Comparison of ENCODE assay signal across 11 mouse cellular contexts in genomic region chr4:148204061-148204872, GRCm38 (mm10). TPM values are rescaled to one million over a fixed set of nuclear protein-coding genes. Genes with fewer than 3 reads are reported as not detected.
DNase-seq lines count a peak whose midpoint lies in the region; ATAC-seq and TF ChIP-seq lines count a peak whose summit lies in the region.
"Had no signal": no experiment of that assay in that cellular context is flagged by ENCODE, and none has a peak within 500 bp of the region (broad histone marks: within the 10 kb centered on the region; RNA-seq: fewer than 3 reads in every experiment).

No protein-coding gene starts in this region.

- H3K4me2 ChIP-seq in lung, embryonic 14.5 days: no peak overlapping the region
- peak overlapping the region; percentile 85 for H3K4me2 ChIP-seq in liver, embryonic 14.5 days (ENCODE audit: low read depth)

- TF ChIP-seq CTCF in lung, embryonic 14.5 days (IDR thresholded peaks at IDR 0.05; ENCODE audit: low read depth): no peak
- TF ChIP-seq CTCF in liver, embryonic 14.5 days (IDR thresholded peaks at IDR 0.05; ENCODE audit: low read depth): no peak

- no peak overlapping the region for H3K27ac ChIP-seq in lung, embryonic 14.5 days (ENCODE audit: low read depth)
- peak overlapping the region; percentile 97 for H3K27ac ChIP-seq in liver, embryonic 14.5 days
- H3K27ac ChIP-seq: macrophage had no signal

- ATAC-seq in lung, embryonic 14.5 days (ENCODE audit: insufficient read depth): peak; percentile 44; the same call in 1 of the 2 replicates
- ATAC-seq in common myeloid progenitor, adult 5-6 weeks (replicated peaks; ENCODE audit: low read depth, poor library complexity, severe bottlenecking): peak; percentile 81
- ATAC-seq in liver, embryonic 14.5 days (ENCODE audit: insufficient read depth): peak; percentile 98

- no peaks in the 10 kb centered on the region for H3K36me3 ChIP-seq in lung, embryonic 14.5 days (ENCODE audit: insufficient read depth)
- no peaks in the 10 kb centered on the region for H3K36me3 ChIP-seq in liver, embryonic 14.5 days (replicated peaks; ENCODE audit: control insufficient read depth, insufficient read depth, low read depth)

- no peaks in the 10 kb centered on the region for H3K9me3 ChIP-seq in lung, embryonic 14.5 days (ENCODE audit: low read depth, low read length)
- no peaks in the 10 kb centered on the region for H3K9me3 ChIP-seq in liver, embryonic 14.5 days (ENCODE audit: control insufficient read depth, low read length)

- peak; percentile 97 for TF ChIP-seq EP300 in liver, embryonic 14.5 days (IDR thresholded peaks at IDR 0.05; ENCODE audit: low read depth)

- no peak overlapping the region for H3K9ac ChIP-seq in lung, embryonic 14.5 days
- H3K9ac ChIP-seq in liver, embryonic 14.5 days (replicated peaks): peak overlapping the region; percentile 79

- DNase-seq in lung, embryonic 14.5 days: peak; percentile 35
- no peak for DNase-seq in lung, postnatal 10 days
- peak; percentile 86 to 88 (median 87) for DNase-seq in liver, embryonic 14.5 days (ENCODE audit: low read depth in 3 of 3, low spot score in 3 of 3)
- DNase-seq in spleen, postnatal 36 days (ENCODE audit: low spot score in 2 of 2): peak; percentile 45 to 68
- no peak for DNase-seq in layer of hippocampus, adult 18-20 months (ENCODE audit: low spot score in 2 of 2)
- no peak for DNase-seq in lung, postnatal 36 days
- DNase-seq: adrenal gland, postnatal 14 days; kidney, postnatal 14 days; thymus, postnatal 25 days had no signal

- H3K4me1 ChIP-seq in lung, embryonic 14.5 days (ENCODE audit: insufficient read depth): no peaks in the 10 kb centered on the region
- peaks cover 37 to 49% of the 10 kb centered on the region in 2 experiments for H3K4me1 ChIP-seq in liver, embryonic 14.5 days (replicated peaks; ENCODE audit: control insufficient read depth in 2 of 2, insufficient read depth in 2 of 2, low read length in 1 of 2)

- no peaks in the 10 kb centered on the region for H3K27me3 ChIP-seq in lung, embryonic 14.5 days (ENCODE audit: insufficient read depth, low read length)
- peaks cover 5% of the 10 kb centered on the region; the same call in 1 of the 2 replicates for H3K27me3 ChIP-seq in liver, embryonic 14.5 days (ENCODE audit: control insufficient read depth, insufficient read depth, low read length)

- 48% methylated on average over 15 of the region's 15 CpGs for whole genome bisulfite sequencing in lung, embryonic 14.5 days
- 22% methylated on average over 15 of the region's 15 CpGs for WGBS in liver, embryonic 14.5 days (ENCODE audit: insufficient replicate concordance)

- H3K4me3 ChIP-seq in lung, embryonic 14.5 days (ENCODE audit: low read depth, low read length): no peak overlapping the region
- peak overlapping the region; percentile 38 to 45 for H3K4me3 ChIP-seq in liver, embryonic 14.5 days (ENCODE audit: insufficient read depth in 1 of 2, low read depth in 2 of 2, low read length in 2 of 2)

RNA-seq across cellular contexts. Expression of gene Fbxo2, which starts 43.8 kb away (rescaled TPM):
- polyA plus RNA-seq in lung, embryonic 14.5 days (2014; fragmentation: Nextera tagmentation; extraction: Ambion mirVana): 0.72 and 1.1 TPM in 2 replicates
- 0.27 TPM in 1 of 2 replicates, not detected in the other for total RNA-seq in common myeloid progenitor, adult 5-6 weeks (2017)
- polyA plus RNA-seq in liver, embryonic 14.5 days (2012; rRNA removed): 0.04 and 0.09 TPM in 2 replicates
- 0.08 TPM in 1 of 2 replicates, not detected in the other for polyA plus RNA-seq in liver, embryonic 14.5 days (2014; fragmentation: Nextera tagmentation; extraction: Ambion mirVana)
- 100 to 1,000 TPM; 118 TPM for total RNA-seq in layer of hippocampus, adult 18-20 months (2021)
- polyA plus RNA-seq: macrophage had no signal

RNA-seq across cellular contexts. Expression of gene Fbxo44, which starts 44.0 kb away (rescaled TPM):
- polyA plus RNA-seq in lung, embryonic 14.5 days (2014; fragmentation: Nextera tagmentation; extraction: Ambion mirVana): 9.3 and 11.0 TPM in 2 replicates
- 1.4 and 3.0 TPM in 2 replicates for total RNA-seq in common myeloid progenitor, adult 5-6 weeks (2017)
- polyA plus RNA-seq in liver, embryonic 14.5 days (2012; rRNA removed): 1.0 and 1.2 TPM in 2 replicates
- polyA plus RNA-seq in liver, embryonic 14.5 days (2014; fragmentation: Nextera tagmentation; extraction: Ambion mirVana): 0.43 and 0.46 TPM in 2 replicates
- total RNA-seq in layer of hippocampus, adult 18-20 months (2021): 100 to 1,000 TPM; 133 to 136 TPM

RNA-seq across cellular contexts. Expression of gene Fbxo6, which starts 52.3 kb away (rescaled TPM):
- polyA plus RNA-seq in lung, embryonic 14.5 days (2014; fragmentation: Nextera tagmentation; extraction: Ambion mirVana): 10.8 and 12.3 TPM in 2 replicates
- total RNA-seq in common myeloid progenitor, adult 5-6 weeks (2017): 2.9 and 7.1 TPM in 2 replicates
- 7.4 and 7.5 TPM in 2 replicates for polyA plus RNA-seq in liver, embryonic 14.5 days (2012; rRNA removed)
- polyA plus RNA-seq in liver, embryonic 14.5 days (2014; fragmentation: Nextera tagmentation; extraction: Ambion mirVana): 15.0 and 15.1 TPM in 2 replicates
- total RNA-seq in layer of hippocampus, adult 18-20 months (2021): 10 to 100 TPM; 30.3 to 33.3 TPM

Comparison
In these comparisons a context has a peak if more than half of its experiments do, and no peak if none do; other contexts are left out.
1. DNase-seq: peak in lung, embryonic 14.5 days (single experiment), liver, embryonic 14.5 days (3 of 3) and spleen, postnatal 36 days (2 of 2); none in lung, postnatal 10 days (single experiment), layer of hippocampus, adult 18-20 months (0 of 2) and lung, postnatal 36 days (single experiment).
2. ATAC-seq: peak in every context shown above with its lines; median percentile 98 in liver, embryonic 14.5 days; 81 in common myeloid progenitor, adult 5-6 weeks; 44 in lung, embryonic 14.5 days.
3. RNA of gene Fbxo2, which starts 43.8 kb away (total RNA-seq): 118 TPM in layer of hippocampus, adult 18-20 months; 0.27 TPM in common myeloid progenitor, adult 5-6 weeks; every median in the first group is over 10 times any median in the second.
4. RNA of gene Fbxo44, which starts 44.0 kb away (total RNA-seq): 133 to 136 TPM in layer of hippocampus, adult 18-20 months; 1.4 to 3.0 TPM in common myeloid progenitor, adult 5-6 weeks; every median in the first group is over 10 times any median in the second.